Mouse (Mus musculus) G1E (cell line): ENCODE measurements around the gene 1700003E16Rik. TPM values are rescaled to one million over a fixed set of nuclear protein-coding genes. Genes with fewer than 3 reads are reported as not detected.

Experiments used
- ATAC-seq: 2 replicates; pipeline ENCODE4 v1.8.0; 2016; ENCODE audit warnings: mild to moderate bottlenecking; ENCODE audit not compliant: insufficient number of reproducible peaks, poor library complexity, low FRiP score, severe bottlenecking; ENCODE audit errors: extremely low read depth
- DNase-seq: peaks from one replicate; pipeline ENCODE4 v3.0.0; 2012; ENCODE audit warnings: low spot score
- H3K27me3 ChIP-seq: 2 replicates; pipeline ENCODE4 v1.6.1; 2012; ENCODE audit warnings: mild to moderate bottlenecking, low read length, inconsistent platforms; ENCODE audit not compliant: insufficient read depth
- H3K36me3 ChIP-seq: replicated peaks from 2 replicates; pipeline ENCODE3; 2012; ENCODE audit warnings: mild to moderate bottlenecking, inconsistent platforms
- H3K4me1 ChIP-seq: 2 replicates; pipeline ENCODE4 v1.6.1; 2012; ENCODE audit warnings: low read depth, low read length, inconsistent platforms, mixed read lengths; ENCODE audit not compliant: insufficient read depth
- H3K4me3 ChIP-seq: 2 replicates; pipeline ENCODE4 v1.5.1; 2012; ENCODE audit warnings: low read depth, mild to moderate bottlenecking, inconsistent platforms, low read length, moderate library complexity, mixed read lengths
- H3K9me3 ChIP-seq: replicated peaks from 2 replicates; pipeline ENCODE4 v1.6.1; 2012; ENCODE audit warnings: inconsistent platforms
- CTCF ChIP-seq: IDR thresholded peaks from 2 replicates; pipeline ENCODE4 v1.5.1; 2012; ENCODE audit warnings: low read depth, low read length, inconsistent platforms, mixed read lengths
- GATA1 ChIP-seq: IDR thresholded peaks from 2 replicates; pipeline ENCODE4 v1.6.1; 2012; ENCODE audit warnings: borderline replicate concordance, low read length, inconsistent platforms, mixed read lengths
- GATA2 ChIP-seq: IDR thresholded peaks from 2 replicates; pipeline ENCODE4 v1.6.1; 2012; ENCODE audit warnings: low read depth, low read length, inconsistent platforms, borderline replicate concordance
- POLR2AphosphoS5 ChIP-seq: IDR thresholded peaks from 2 replicates; pipeline ENCODE4 v1.6.1; 2012; ENCODE audit warnings: low read depth, low read length, inconsistent platforms; ENCODE audit not compliant: insufficient replicate concordance
- TAL1 ChIP-seq: conservative IDR thresholded peaks from 2 replicates; pipeline ENCODE4 v1.6.1; 2012; ENCODE audit warnings: low read depth, low read length, inconsistent platforms, mixed read lengths
- polyA plus RNA-seq: library from polyadenylated mRNA; stranded (reverse); fragments of >175 nt; gene quantifications from 2 replicates; pipeline ENCODE4 v1.2.3, GENCODE M21; 2012
- total RNA-seq, 2 experiments: library from RNA; stranded (forward) in 1 of 2; stranded (reverse) in 1 of 2; fragments of 200-1000 nt in 1 of 2; fragments of >200 nt in 1 of 2; fragmentation: Nextera tagmentation in 1 of 2; gene quantifications; 2 replicates each; pipeline ENCODE4 v1.2.3; 2014 to 2017

Gene 1700003E16Rik
- total RNA-seq (2014; fragmentation: Nextera tagmentation): not detected in 2 replicates
- 0.12 and 0.16 TPM in 2 replicates for total RNA-seq (2017)
- polyA plus RNA-seq: not detected in 2 replicates

DNA sequence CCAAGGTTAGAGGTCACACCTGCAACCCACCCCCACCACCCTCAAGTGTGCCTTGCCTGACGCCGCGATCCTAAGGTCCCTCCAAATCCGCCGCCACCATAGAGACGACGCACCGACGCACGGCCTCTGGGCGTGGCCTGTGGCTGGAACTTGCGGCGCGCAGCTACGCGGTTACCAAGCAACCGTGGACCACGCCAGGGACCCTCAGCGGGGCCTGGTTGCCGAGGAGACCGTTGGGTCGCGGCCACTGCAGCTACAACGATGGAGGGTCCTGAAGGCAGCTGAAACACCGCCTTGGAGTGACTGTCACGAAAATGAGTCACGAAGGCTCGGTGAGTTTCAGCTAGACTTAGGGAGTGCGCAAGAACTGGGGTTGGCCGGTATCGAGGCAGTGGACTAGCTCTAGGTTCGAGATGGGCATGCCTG is at the start of gene 1700003E16Rik, which contains the start of gene Wdr54:
TSS of gene 1700003E16Rik (plus strand) at position 146 of the 426 bp plus-strand sequence.
TSS of gene Wdr54 (minus strand) at position 139 of the 426 bp plus-strand sequence.
- no peaks in the 10 kb centered on the region for H3K36me3 ChIP-seq
- H3K4me3 ChIP-seq: peak within 1 kb of the TSS; percentile 36; the same call in 1 of the 2 replicates
- peaks cover 60% of the 10 kb centered on the region for H3K27me3 ChIP-seq
- no peaks in the 10 kb centered on the region for H3K9me3 ChIP-seq
- no peak for ATAC-seq
- DNase-seq: no peak
- H3K4me1 ChIP-seq: peaks cover 24% of the 10 kb centered on the region
- TF ChIP-seq POLR2AphosphoS5 (no peak), CTCF (no peak), GATA2 (no peak), TAL1 (no peak), GATA1 (no peak)

- peaks cover 55% of the 10 kb centered on the region for H3K4me1 ChIP-seq
- no peaks in the 10 kb centered on the region for H3K9me3 ChIP-seq
- H3K36me3 ChIP-seq: peaks cover 82% of the 10 kb centered on the region
- ATAC-seq (peak; percentile 50; the same call in 1 of the 2 replicates), DNase-seq (peak; percentile 75)
- TF ChIP-seq CTCF (peak; percentile 92), GATA2 (no peak)
- no peaks in the 10 kb centered on the region for H3K27me3 ChIP-seq
- H3K4me3 ChIP-seq: peak overlapping the region; percentile 100; the same call in 1 of the 2 replicates
Measured at GRCm38 (mm10) chr6:83107566-83108400, 48.4 kb upstream of the 1700003E16Rik start.

DNA sequence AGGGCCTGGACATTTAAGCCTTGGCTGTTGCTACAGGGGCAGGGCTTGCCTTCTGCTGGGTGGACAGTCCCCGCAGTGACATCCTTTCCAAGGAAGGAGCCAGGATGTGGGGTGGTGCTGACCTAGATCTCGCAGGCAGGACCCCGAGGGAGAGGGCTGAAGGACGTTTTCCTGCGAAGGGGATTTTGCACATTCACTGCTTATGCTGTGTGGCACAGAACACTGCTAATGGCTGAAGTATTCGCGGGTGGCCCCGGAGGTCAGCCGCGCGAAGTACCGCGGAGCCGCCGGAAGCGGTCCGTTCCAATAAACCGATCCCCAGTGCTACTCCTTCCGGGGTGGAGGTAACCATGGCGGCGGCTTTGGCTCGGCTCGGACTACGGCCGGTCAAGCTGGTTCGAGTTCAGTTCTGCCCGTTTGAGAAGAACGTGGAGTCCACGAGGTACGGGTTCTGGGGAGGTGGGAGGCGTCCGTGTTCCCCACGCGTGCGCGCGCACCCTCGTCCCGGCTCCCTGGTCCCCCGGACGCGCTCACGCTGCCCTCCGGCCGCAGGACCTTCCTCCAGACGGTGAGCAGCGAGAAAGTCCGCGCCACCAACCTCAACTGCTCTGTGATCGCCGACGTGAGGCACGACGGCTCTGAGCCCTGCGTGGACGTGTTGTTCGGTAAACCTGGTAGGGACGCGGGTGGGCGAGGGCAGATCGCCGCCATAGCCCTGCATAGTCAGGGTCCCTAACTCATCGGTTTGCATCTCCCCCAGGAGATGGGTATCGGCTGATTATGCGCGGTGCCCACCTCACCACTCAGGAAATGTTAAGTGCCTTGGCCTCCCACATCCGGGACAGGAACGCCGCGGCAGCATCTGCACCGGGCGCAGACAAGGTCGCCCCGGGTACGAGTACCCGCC is 47.2 kb upstream of the 1700003E16Rik start, which contains the start of gene Mrpl53:
TSS of gene Mrpl53 (plus strand) at position 279 of the 907 bp plus-strand sequence.
- Histone ChIP-seq H3K4me3 (peak within 1 kb of the TSS; percentile 100), H3K4me1 (peaks cover 57% of the 10 kb centered on the region), H3K36me3 (peaks cover 81% of the 10 kb centered on the region), H3K9me3 (no peaks in the 10 kb centered on the region), H3K27me3 (no peaks in the 10 kb centered on the region)
- peak; percentile 51; the same call in 1 of the 2 replicates for TF ChIP-seq POLR2AphosphoS5
- no peak for TF ChIP-seq TAL1
- peak; percentile 71 for ATAC-seq
- peak; percentile 86 for DNase-seq

DNA sequence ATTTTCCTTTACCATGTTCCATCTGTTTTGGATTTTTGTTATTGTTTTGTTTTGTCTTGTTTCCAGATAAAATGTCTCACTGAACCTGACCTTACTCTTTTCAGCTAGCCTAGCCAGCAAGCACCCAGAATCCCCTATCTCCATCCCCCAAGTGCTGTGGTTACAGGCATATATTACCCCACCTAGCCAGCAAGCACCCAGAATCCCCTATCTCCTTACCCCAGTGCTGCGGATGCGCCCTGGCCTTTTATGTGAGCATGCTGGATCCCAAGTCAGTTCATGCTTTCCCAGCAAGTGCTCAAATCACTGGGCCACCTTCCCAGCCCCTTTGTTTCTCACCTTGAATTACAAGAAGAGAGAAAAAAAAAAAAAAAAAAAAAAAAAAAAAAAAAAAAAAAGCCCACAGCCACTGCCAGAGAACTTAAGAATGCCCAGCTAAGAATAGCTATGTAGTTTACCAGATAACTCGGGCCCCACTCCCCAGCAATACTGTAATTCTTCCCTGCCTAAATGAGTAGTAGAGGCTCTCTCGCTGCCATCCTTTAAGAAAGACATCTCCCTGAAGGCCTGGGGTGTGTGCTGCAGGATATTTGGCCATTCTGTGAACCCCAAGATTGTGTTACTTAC is 44.6 kb upstream of the 1700003E16Rik start:
- Histone ChIP-seq H3K27me3 (no peaks in the 10 kb centered on the region), H3K36me3 (peaks cover 66% of the 10 kb centered on the region), H3K4me3 (no peak overlapping the region), H3K4me1 (peaks cover 70% of the 10 kb centered on the region), H3K9me3 (no peaks in the 10 kb centered on the region)
- TF ChIP-seq CTCF (no peak), GATA1 (no peak), POLR2AphosphoS5 (no peak), GATA2 (no peak), TAL1 (no peak)
- no peak for DNase-seq
- no peak for ATAC-seq

- no peak for TF ChIP-seq GATA1
- TF ChIP-seq CTCF: no peak
- no peak for TF ChIP-seq GATA2
- TF ChIP-seq TAL1: no peak
- TF ChIP-seq POLR2AphosphoS5: no peak
- peak within 1 kb of the TSS; percentile 94 for H3K4me3 ChIP-seq
- DNase-seq: peak; percentile 96
- peaks cover 82% of the 10 kb centered on the region for H3K4me1 ChIP-seq
- H3K27me3 ChIP-seq: no peaks in the 10 kb centered on the region
- peak; percentile 69 for ATAC-seq
- H3K36me3 ChIP-seq: peaks cover 75% of the 10 kb centered on the region
- no peaks in the 10 kb centered on the region for H3K9me3 ChIP-seq
Measured at GRCm38 (mm10) chr6:83115011-83115671, 41.1 kb upstream of the 1700003E16Rik start, which contains the start of gene Mogs. TSS of gene Mogs (plus strand) at chr6:83115496.
